Mouse (Mus musculus): ENCODE data around the gene Ablim1.

- TF ChIP-seq POLR2A (IDR thresholded peaks at IDR 0.05; ENCODE audit: insufficient read depth, low read length) (no peak), EP300 (IDR thresholded peaks at IDR 0.05; ENCODE audit: insufficient read depth, low read depth, low read length) (no peak)
Measured at GRCm38 (mm10) chr19:57224390-57224789, 90.3 kb downstream of the Ablim1 start.
